Mouse (Mus musculus): Measurements from ENCODE around the gene Rrnad1.

GRCm38 (mm10) chr3:87927452-87927851 is 3.1 kb downstream of the Rrnad1 start:
- TF ChIP-seq CTCF (IDR thresholded peaks at IDR 0.05; ENCODE audit: extremely low read depth, insufficient read length, insufficient replicate concordance, low read depth, low read length) (no peak), POLR2A (IDR thresholded peaks at IDR 0.05; ENCODE audit: low read depth, low read length) (no peak)
